Mouse (Mus musculus) G1E (cell line): ENCODE results near the gene Dnajc11.

Experiments used
- CTCF ChIP-seq: IDR thresholded peaks from 2 replicates; pipeline ENCODE4 v1.5.1; 2012; ENCODE audit warnings: low read depth, low read length, inconsistent platforms, mixed read lengths
- TAL1 ChIP-seq: conservative IDR thresholded peaks from 2 replicates; pipeline ENCODE4 v1.6.1; 2012; ENCODE audit warnings: low read depth, low read length, inconsistent platforms, mixed read lengths

- TF ChIP-seq CTCF (no peak), TAL1 (no peak)
These were observed 50.1 kb downstream of the Dnajc11 start for GRCm38 (mm10) chr4:151983560-151983959.
